Mouse (Mus musculus): ENCODE results near the gene Ephb1.

DNA sequence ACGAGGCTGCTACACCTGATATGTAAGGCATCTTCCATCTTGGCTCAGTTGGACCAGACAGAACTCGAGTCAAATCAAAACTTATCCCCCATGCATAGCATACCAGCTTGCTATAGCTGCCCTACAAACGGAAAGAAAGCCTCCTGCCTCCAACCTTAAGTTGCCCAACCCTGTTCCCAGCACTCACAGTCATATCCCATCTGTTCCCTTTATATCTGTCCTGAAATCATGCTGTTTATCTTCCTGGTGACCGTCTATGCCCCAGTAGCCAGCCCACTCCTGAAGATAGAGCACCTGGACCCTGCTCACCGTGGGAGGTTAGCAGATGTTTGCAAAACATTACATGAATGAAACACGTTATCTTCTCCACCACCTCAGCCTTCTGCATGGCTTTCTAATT, 9.0 kb downstream of the Ephb1 start:
- TF ChIP-seq EP300 (IDR thresholded peaks at IDR 0.05), result no peak
- TF ChIP-seq CTCF (IDR thresholded peaks at IDR 0.05), result no peak
